In genomic region chr3:118275917-118276316, GRCm38 (mm10) we compare ENCODE assay signal across 27 mouse cellular contexts.
"Had no signal": no experiment of that assay in that cellular context is flagged by ENCODE, and none has a peak within 500 bp of the region (broad histone marks: within the 10 kb centered on the region; RNA-seq: fewer than 3 reads in every experiment).

No protein-coding gene starts in this region.

- H3K4me2 ChIP-seq: heart, embryonic 12.5 days; hindbrain, embryonic 12.5 days; hindbrain, embryonic 14.5 days; intestine, embryonic 15.5 days; limb, embryonic 13.5 days; limb, embryonic 15.5 days; liver, embryonic 13.5 days; liver, embryonic 15.5 days had no signal

- H3K9me3 ChIP-seq: heart, embryonic 10.5 days; heart, embryonic 12.5 days; hindbrain, embryonic 10.5 days; hindbrain, embryonic 12.5 days; intestine, embryonic 15.5 days; limb, embryonic 13.5 days; limb, embryonic 15.5 days; liver, embryonic 13.5 days; liver, embryonic 15.5 days had no signal

- ATAC-seq: hindbrain, embryonic 16.5 days; inflammation-experienced regulatory T-cells, adult 6 months; intestine, embryonic 15.5 days had no signal

- H3K27me3 ChIP-seq: heart, embryonic 12.5 days; hindbrain, embryonic 12.5 days; intestine, embryonic 15.5 days; limb, embryonic 13.5 days; limb, embryonic 15.5 days; liver, embryonic 13.5 days; liver, embryonic 15.5 days had no signal

- H3K36me3 ChIP-seq: heart, embryonic 10.5 days; heart, embryonic 12.5 days; hindbrain, embryonic 10.5 days; hindbrain, embryonic 12.5 days; intestine, embryonic 15.5 days; limb, embryonic 13.5 days; limb, embryonic 15.5 days; liver, embryonic 13.5 days; liver, embryonic 15.5 days had no signal

- H3K27ac ChIP-seq: gastrocnemius, adult 2 months; heart, embryonic 10.5 days; hindbrain, embryonic 10.5 days; hindbrain, embryonic 12.5 days; hindbrain, embryonic 14.5 days; intestine, embryonic 15.5 days; layer of hippocampus, adult 2 months; left cerebral cortex, adult 2 months; limb, embryonic 13.5 days; limb, embryonic 15.5 days; liver, embryonic 13.5 days; liver, embryonic 15.5 days had no signal

- H3K4me3 ChIP-seq: gastrocnemius, adult 2 months; heart, embryonic 10.5 days; heart, embryonic 12.5 days; hindbrain, embryonic 10.5 days; hindbrain, embryonic 12.5 days; intestine, embryonic 15.5 days; layer of hippocampus, adult 2 months; left cerebral cortex, adult 2 months; limb, embryonic 13.5 days; limb, embryonic 15.5 days; liver, embryonic 13.5 days; liver, embryonic 15.5 days had no signal

- DNase-seq: gastrocnemius, adult 2 months; gastrocnemius, postnatal 10 days; gastrocnemius, postnatal 25 days; heart, adult 18-20 months; heart, postnatal 10 days; heart, postnatal 4 days; kidney, adult 18-20 months; kidney, adult 8-10 months; kidney, postnatal 10 days; kidney, postnatal 25 days; kidney, postnatal 4 days; left cerebral cortex, postnatal 4 days; liver, embryonic 13.5 days; lung, adult 18-20 months had no signal

- H3K9ac ChIP-seq: heart, embryonic 12.5 days; hindbrain, embryonic 12.5 days; hindbrain, embryonic 14.5 days; intestine, embryonic 15.5 days; limb, embryonic 13.5 days; limb, embryonic 15.5 days; liver, embryonic 13.5 days; liver, embryonic 15.5 days had no signal

- H3K4me1 ChIP-seq: heart, embryonic 10.5 days; heart, embryonic 12.5 days; hindbrain, embryonic 10.5 days; hindbrain, embryonic 12.5 days; intestine, embryonic 15.5 days; limb, embryonic 13.5 days; limb, embryonic 15.5 days; liver, embryonic 13.5 days; liver, embryonic 15.5 days had no signal
